Mouse (Mus musculus) heart, embryonic 12.5 days (tissue): ENCODE data around the gene Dgki. TPM values are rescaled to one million over a fixed set of nuclear protein-coding genes. Genes with fewer than 3 reads are reported as not detected.

Experiments
- ATAC-seq: fragments of 200-750 bp; cut with Nextera tagmentation; 2 replicates; pipeline ENCODE4 v1.8.0; 2017; ENCODE audit warnings: moderate TSS enrichment, moderate library complexity; ENCODE audit not compliant: insufficient number of reproducible peaks, low FRiP score
- H3K27ac ChIP-seq: fragments of 300-500 bp; sonication (generic); 2 replicates; pipeline ENCODE4 v1.5.1; 2016; ENCODE audit warnings: mild to moderate bottlenecking, moderate library complexity; ENCODE audit not compliant: poor library complexity, severe bottlenecking
- H3K27me3 ChIP-seq: fragments of 300-500 bp; sonication (generic); replicated peaks from 2 replicates; pipeline ENCODE4 v1.6.1; 2016; ENCODE audit warnings: mild to moderate bottlenecking, moderate library complexity
- H3K36me3 ChIP-seq: fragments of 300-500 bp; sonication (generic); 2 replicates; pipeline ENCODE4 v1.6.1; 2016; ENCODE audit warnings: mild to moderate bottlenecking, moderate library complexity
- H3K4me1 ChIP-seq: fragments of 300-500 bp; sonication (generic); replicated peaks from 2 replicates; pipeline ENCODE4 v1.6.1; 2016; ENCODE audit warnings: mild to moderate bottlenecking
- H3K4me2 ChIP-seq: fragments of 300-500 bp; sonication (generic); 2 replicates; pipeline ENCODE4 v1.6.1; 2016; ENCODE audit warnings: mild to moderate bottlenecking, moderate library complexity
- H3K4me3 ChIP-seq: fragments of 300-500 bp; sonication (generic); 2 replicates; pipeline ENCODE4 v1.5.1; 2016; ENCODE audit warnings: mild to moderate bottlenecking
- H3K9ac ChIP-seq: fragments of 300-500 bp; sonication (generic); 2 replicates; pipeline ENCODE4 v1.6.1; 2016; ENCODE audit warnings: mild to moderate bottlenecking, moderate library complexity
- H3K9me3 ChIP-seq: fragments of 300-500 bp; sonication (generic); replicated peaks from 2 replicates; pipeline ENCODE4 v1.6.1; 2016; ENCODE audit warnings: mild to moderate bottlenecking, moderate library complexity
- WGBS: fragments of 180-500 bp; shearing (Covaris S2); methylation state at CpG from one replicate; pipeline ENCODE4 v1.1.7; 2016; 5-methylcytosine and 5-hydroxymethylcytosine counted together
- polyA plus RNA-seq: library from polyadenylated mRNA; unstranded; fragments of >200 nt; fragmentation: Nextera tagmentation; extraction: Ambion mirVana; gene quantifications from 2 replicates; pipeline ENCODE4 v1.2.1, GENCODE M21; 2016

Dgki gene
- polyA plus RNA-seq, 1 experiment from 2014 or later = 0.84 TPM

DNA sequence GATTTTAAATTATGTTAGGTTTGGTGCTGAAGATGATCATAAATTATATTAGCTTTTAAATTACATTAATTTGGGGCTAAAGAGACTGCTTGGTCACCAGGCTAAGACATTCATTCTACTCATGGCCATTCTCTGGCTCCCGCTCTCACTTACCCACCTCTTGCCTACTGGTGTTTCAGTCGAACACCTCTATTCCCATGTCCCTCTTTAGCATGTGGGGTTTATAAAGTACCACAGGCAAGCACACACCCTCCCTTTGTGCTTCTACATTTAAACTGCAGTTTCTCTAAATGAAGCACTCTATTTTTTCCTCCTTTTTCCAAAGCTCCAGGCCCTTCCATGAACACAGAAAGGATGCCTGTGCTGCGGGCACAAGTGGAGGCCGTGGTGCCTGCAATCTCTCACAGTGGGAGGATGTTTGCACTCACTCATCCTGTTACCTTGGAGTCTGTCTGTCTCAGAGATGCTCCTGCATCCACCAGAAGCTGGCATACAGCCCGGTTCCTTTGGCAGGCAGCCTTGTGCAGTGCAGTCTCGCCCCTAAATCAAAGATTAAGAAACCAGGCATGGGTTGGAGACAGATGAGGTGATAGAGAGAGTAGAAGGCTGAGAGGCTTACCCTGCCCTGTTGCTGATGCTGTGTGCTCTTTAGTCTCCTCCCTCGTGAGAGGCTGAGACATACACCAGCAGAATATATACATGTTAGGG, 449.4 kb downstream of the Dgki start:
- no peaks in the 10 kb centered on the region for H3K36me3 ChIP-seq
- no peaks in the 10 kb centered on the region for H3K9me3 ChIP-seq
- no peaks in the 10 kb centered on the region for H3K27me3 ChIP-seq
- ATAC-seq = peak; percentile 72
- no peak overlapping the region for H3K4me2 ChIP-seq
- 56% methylated on average over 7 of the region's 7 CpGs for WGBS
- H3K4me3 ChIP-seq = no peak overlapping the region
- H3K4me1 ChIP-seq = no peaks in the 10 kb centered on the region
- H3K27ac ChIP-seq = no peak overlapping the region
- H3K9ac ChIP-seq = no peak overlapping the region

DNA sequence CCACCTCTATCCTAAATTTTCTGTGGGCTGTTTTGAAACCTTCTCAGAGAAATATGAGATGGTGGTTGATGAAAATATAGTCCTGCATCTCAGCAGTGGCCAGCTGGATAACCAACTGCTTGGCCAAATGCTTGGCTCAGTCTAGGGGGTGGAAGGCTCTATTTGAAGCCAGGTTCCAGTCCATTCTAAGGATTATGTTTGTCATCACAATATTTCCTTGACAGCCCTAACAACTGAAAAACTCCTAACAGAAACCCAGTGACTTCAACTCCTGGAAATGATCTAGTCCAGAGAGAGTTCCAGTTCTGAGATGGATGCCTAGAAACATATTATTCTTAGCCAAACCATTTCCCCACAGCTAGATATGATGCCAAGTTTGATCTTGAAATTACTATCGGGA, 454.7 kb downstream of the Dgki start:
- no peak for ATAC-seq
- H3K4me1 ChIP-seq = peaks cover 13% of the 10 kb centered on the region; the same call in 1 of the 2 replicates
- H3K27me3 ChIP-seq = no peaks in the 10 kb centered on the region
- H3K9me3 ChIP-seq = no peaks in the 10 kb centered on the region
- H3K9ac ChIP-seq = no peak overlapping the region
- 56% methylated on average over 1 of the region's 1 CpGs for WGBS
- no peak overlapping the region for H3K4me2 ChIP-seq
- H3K27ac ChIP-seq = no peak overlapping the region
- H3K36me3 ChIP-seq = no peaks in the 10 kb centered on the region
- no peak overlapping the region for H3K4me3 ChIP-seq

DNA sequence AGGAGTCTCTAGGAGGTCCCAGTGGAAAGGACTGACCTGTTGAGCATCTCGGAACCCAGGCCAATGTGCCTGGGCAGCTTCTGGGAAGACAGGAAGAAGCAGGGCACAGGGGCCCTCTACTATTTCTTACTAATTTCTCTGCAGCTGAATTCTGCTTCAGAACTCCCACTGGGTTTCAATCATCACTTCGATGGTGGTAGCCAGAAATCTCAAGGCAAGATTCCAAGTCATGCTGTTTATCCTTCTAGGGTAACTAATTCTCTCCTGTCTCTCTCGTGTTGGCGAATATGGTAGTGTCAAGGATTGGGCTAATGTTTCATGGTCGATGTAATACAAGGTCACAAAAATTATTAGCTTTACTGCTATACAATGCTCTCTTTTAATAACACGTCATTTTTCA, 455.7 kb downstream of the Dgki start:
- H3K36me3 ChIP-seq = no peaks in the 10 kb centered on the region
- H3K27ac ChIP-seq = no peak overlapping the region
- no peak overlapping the region for H3K4me3 ChIP-seq
- ATAC-seq = no peak
- no peaks in the 10 kb centered on the region for H3K27me3 ChIP-seq
- H3K9ac ChIP-seq = no peak overlapping the region
- H3K9me3 ChIP-seq = no peaks in the 10 kb centered on the region
- WGBS = 68% methylated on average over 6 of the region's 6 CpGs
- no peak overlapping the region for H3K4me2 ChIP-seq
- H3K4me1 ChIP-seq = peaks cover 13% of the 10 kb centered on the region; the same call in 1 of the 2 replicates

DNA sequence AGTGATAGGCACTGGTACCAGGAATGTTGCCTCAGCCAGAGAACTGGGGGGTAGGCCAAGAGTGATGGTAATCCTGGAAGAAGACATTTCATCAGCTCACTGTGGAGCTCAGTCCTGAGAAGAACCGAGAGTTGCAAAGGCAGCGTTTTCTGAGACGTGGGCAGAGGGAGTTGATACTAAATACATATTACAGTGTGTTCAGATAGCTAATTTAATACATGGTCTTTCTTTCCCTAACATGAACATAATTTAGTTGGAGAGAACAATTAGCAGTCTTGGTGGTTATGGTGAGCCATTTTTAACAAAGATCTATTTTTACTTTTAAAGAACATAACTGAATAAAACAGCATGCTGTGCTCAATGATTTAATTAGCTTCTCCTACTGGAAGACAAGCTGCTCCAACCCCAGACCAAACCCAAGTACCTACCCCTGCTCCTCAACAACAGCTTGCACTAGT, 456.9 kb downstream of the Dgki start:
- no peak for ATAC-seq
- WGBS = 63% methylated on average over 3 of the region's 3 CpGs

DNA sequence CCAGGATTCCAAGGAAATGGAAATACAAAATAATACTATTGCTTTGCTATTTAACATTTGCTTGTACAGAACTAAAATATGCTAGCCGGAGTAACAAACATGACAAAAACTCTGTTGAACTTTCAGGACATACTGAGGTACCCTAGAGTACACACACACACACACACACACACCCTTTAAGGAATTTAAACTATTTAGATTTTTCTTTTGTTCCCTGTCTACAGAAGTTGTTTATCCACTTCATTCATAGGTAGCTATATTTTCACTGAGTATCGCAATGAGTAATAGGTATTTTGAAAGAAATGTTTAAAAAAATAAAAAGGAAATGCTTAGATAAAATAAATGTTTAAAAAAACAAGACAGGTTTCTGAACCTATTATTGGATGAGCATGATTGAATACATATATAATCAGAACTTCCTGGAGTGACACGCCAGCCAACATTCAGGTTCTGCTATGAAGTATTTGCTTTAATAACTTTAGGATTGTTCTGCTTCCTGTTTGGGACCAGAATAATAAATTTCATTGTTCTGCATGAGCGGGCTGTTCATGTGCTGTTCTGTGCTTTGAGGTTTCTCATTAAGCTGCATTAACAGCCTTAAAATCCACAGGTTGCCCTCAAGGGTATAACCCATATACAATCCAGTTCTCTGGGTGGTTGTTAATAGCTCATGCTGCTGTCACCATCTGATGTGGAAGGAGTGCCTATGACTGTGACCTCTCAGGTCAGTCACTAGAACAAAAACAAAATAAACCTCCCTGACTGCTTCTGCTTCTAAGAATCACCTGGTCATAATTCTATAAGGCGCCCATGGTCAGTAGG, 457.7 kb downstream of the Dgki start:
- Histone ChIP-seq H3K9me3 (no peaks in the 10 kb centered on the region), H3K36me3 (no peaks in the 10 kb centered on the region), H3K4me3 (no peak overlapping the region), H3K27me3 (no peaks in the 10 kb centered on the region), H3K9ac (no peak overlapping the region), H3K4me2 (no peak overlapping the region), H3K4me1 (peaks cover 13% of the 10 kb centered on the region; the same call in 1 of the 2 replicates), H3K27ac (no peak overlapping the region)
- 77% methylated on average over 5 of the region's 5 CpGs for WGBS
- ATAC-seq = no peak

More for the DNA sequence above, 456.9 kb downstream of the Dgki start:
- Histone ChIP-seq H3K4me1 (peaks cover 13% of the 10 kb centered on the region; the same call in 1 of the 2 replicates), H3K27me3 (no peaks in the 10 kb centered on the region), H3K36me3 (no peaks in the 10 kb centered on the region), H3K9me3 (no peaks in the 10 kb centered on the region), H3K4me2 (no peak overlapping the region), H3K27ac (no peak overlapping the region), H3K9ac (no peak overlapping the region), H3K4me3 (no peak overlapping the region)

DNA sequence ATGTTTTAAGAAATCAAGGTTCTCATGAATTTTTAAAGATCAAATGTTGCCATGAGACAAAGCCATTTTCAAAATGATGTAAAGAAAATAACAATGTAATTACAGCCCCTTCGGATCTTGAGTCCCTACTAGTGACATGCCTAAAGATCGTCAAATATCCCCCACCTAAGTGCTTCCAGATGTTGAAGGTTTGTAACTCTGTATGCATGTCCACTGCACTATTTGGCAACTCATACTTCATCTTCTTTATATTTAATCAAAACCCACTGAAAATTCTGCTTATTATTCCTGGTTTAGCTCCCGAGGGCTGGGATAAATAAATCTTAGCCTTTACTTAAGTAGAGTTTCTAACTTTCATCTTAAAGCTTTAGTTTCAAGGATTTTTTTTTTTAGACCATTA, 458.3 kb downstream of the Dgki start:
- H3K9ac ChIP-seq = no peak overlapping the region
- H3K27me3 ChIP-seq = no peaks in the 10 kb centered on the region
- ATAC-seq = no peak
- H3K27ac ChIP-seq = no peak overlapping the region
- peaks cover 13% of the 10 kb centered on the region; the same call in 1 of the 2 replicates for H3K4me1 ChIP-seq
- H3K9me3 ChIP-seq = no peaks in the 10 kb centered on the region
- H3K36me3 ChIP-seq = no peaks in the 10 kb centered on the region
- WGBS = 58% methylated on average over 3 of the region's 3 CpGs
- H3K4me2 ChIP-seq = no peak overlapping the region
- H3K4me3 ChIP-seq = no peak overlapping the region

DNA sequence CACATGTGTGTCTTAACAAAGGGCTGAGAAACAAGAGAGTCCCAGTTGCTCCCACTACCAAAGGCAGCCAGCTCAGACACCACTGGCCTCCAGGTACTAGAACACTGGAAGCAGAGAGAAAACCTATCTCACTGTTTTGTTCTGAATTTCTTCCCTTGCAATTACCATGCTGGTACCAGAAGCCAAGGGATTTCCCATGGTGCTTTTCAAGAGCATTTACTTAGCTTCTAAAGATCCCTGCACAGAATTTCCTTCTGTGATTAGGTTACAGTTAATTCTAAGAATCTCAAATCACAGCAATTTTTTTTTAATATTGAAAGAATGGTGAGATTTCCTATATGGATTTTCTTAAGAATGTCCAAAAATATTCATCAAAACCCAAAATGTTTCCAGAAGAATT, 458.8 kb downstream of the Dgki start:
- H3K4me1 ChIP-seq = peaks cover 13% of the 10 kb centered on the region; the same call in 1 of the 2 replicates
- H3K4me3 ChIP-seq = no peak overlapping the region
- H3K27me3 ChIP-seq = no peaks in the 10 kb centered on the region
- H3K9me3 ChIP-seq = no peaks in the 10 kb centered on the region
- no peak overlapping the region for H3K27ac ChIP-seq
- H3K4me2 ChIP-seq = no peak overlapping the region
- no peak overlapping the region for H3K9ac ChIP-seq
- no peaks in the 10 kb centered on the region for H3K36me3 ChIP-seq
- no peak for ATAC-seq

DNA sequence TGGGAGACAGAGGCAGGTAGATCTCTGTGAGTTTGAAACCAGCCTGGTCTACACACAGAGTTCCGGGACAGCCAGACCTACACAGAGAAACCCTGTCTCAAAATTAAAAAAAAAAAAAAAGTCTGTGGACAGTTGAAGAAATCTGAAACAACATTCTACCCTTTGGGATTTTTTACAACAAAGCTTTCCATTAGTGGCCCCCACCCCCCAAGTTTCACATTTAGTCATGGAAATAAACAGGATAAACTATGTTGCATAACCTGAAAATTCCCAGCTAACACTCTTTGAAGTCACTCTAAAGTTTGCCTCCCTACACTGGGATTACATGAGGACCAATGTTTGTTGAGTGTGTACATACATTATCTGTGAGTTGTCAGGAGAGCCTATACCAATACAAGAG, 461.2 kb downstream of the Dgki start:
- no peak overlapping the region for H3K4me2 ChIP-seq
- ATAC-seq = no peak
- H3K4me3 ChIP-seq = no peak overlapping the region
- H3K36me3 ChIP-seq = no peaks in the 10 kb centered on the region
- H3K27ac ChIP-seq = no peak overlapping the region
- H3K4me1 ChIP-seq = peaks cover 9% of the 10 kb centered on the region; the same call in 1 of the 2 replicates
- WGBS = 72% methylated on average over 1 of the region's 1 CpGs
- H3K9me3 ChIP-seq = no peaks in the 10 kb centered on the region
- H3K9ac ChIP-seq = no peak overlapping the region
- H3K27me3 ChIP-seq = no peaks in the 10 kb centered on the region

DNA sequence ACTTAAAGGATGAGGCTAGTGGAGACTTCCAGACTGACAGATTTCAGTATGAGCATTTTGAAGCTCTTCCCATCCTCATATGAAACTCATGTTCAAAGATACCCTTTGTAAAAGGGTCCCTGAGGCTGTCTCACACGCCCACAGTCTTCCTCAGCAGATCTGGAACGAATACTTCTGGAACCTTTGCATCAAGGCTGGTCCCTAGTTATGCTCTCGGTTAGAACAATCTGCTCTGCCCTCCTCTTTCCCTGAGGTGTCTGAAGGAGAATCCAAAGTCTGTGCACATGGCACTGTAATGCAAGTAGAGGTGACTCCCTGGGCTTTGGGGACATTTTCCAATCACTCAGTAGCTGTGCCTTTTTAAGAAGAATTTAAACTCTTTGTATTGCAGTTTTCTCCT, 464.6 kb downstream of the Dgki start:
- Histone ChIP-seq H3K27me3 (no peaks in the 10 kb centered on the region), H3K27ac (no peak overlapping the region), H3K4me3 (no peak overlapping the region), H3K9me3 (no peaks in the 10 kb centered on the region), H3K9ac (no peak overlapping the region), H3K36me3 (no peaks in the 10 kb centered on the region), H3K4me1 (no peaks in the 10 kb centered on the region), H3K4me2 (no peak overlapping the region)
- no peak for ATAC-seq
- whole genome bisulfite sequencing = 68% methylated on average over 3 of the region's 3 CpGs

DNA sequence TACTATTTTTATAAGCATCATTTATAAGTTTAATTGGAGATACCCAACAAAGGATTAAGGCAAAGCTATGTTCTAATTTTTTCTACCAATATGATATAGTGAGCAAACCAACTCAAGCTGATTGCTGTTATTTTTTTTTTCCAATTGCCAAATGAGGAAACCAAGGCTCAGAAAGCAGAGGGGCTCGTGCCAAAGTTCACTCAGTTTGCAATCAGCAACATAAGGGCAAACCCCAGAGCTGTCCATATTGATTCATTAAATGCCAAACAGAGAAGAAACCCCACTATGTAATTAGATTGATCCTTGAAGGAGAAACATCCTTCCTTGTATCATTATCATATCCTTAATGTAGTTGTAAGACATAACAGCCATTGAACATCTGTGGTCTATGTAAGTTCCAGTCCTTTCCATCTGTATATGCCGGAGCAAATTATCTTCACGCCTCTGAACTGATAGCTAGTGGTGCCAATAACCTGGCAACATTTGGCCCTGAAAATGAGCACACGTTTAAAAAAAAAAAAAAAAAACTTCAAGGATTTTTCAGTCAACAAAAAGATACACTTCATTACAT, 465.2 kb downstream of the Dgki start:
- Histone ChIP-seq H3K9me3 (no peaks in the 10 kb centered on the region), H3K4me3 (no peak overlapping the region), H3K9ac (no peak overlapping the region), H3K4me2 (no peak overlapping the region), H3K36me3 (no peaks in the 10 kb centered on the region), H3K27me3 (no peaks in the 10 kb centered on the region), H3K4me1 (no peaks in the 10 kb centered on the region), H3K27ac (no peak overlapping the region)
- WGBS = 68% methylated on average over 4 of the region's 4 CpGs
- no peak for ATAC-seq

DNA sequence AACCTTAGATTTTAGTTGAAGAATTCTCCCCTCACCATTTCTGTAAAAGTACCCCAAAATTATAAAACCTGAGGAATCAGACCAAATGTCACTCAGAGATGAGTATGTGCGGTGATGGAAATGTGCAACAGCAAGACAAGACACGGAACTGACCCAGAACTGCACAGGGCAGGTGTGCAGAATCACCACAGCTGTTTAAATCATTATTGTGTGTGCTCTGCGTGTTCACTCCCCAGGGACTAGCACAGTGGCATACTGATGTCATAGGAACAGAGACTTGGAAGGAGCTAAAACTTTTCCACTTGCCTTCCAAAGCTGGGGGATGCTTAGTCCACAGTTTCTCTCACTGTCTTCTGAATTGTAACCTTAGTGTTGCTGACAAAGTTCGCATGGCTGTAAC, 467.3 kb downstream of the Dgki start:
- Histone ChIP-seq H3K9me3 (no peaks in the 10 kb centered on the region), H3K27ac (no peak overlapping the region), H3K4me1 (no peaks in the 10 kb centered on the region), H3K4me2 (no peak overlapping the region), H3K9ac (no peak overlapping the region), H3K36me3 (no peaks in the 10 kb centered on the region), H3K27me3 (no peaks in the 10 kb centered on the region), H3K4me3 (no peak overlapping the region)
- 79% methylated on average over 4 of the region's 4 CpGs for WGBS
- ATAC-seq = no peak
